Mouse (Mus musculus) ES-E14 (cell line): Measurements from ENCODE around the gene Casc1. TPM values are rescaled to one million over a fixed set of nuclear protein-coding genes. Genes with fewer than 3 reads are reported as not detected.

Experiments
- DNase-seq: peaks from one replicate; pipeline ENCODE4 v3.0.0-alpha.2; 2013; ENCODE audit warnings: low read depth, low spot score
- H3K27ac ChIP-seq: 2 replicates; pipeline ENCODE4 v1.5.1; 2012; ENCODE audit warnings: low read depth, mild to moderate bottlenecking, low read length, moderate library complexity, mixed read lengths; ENCODE audit not compliant: poor library complexity, insufficient read depth, severe bottlenecking
- H3K36me3 ChIP-seq: 2 replicates; pipeline ENCODE4 v1.6.1; 2012; ENCODE audit warnings: mild to moderate bottlenecking, low read length, moderate library complexity, mixed read lengths; ENCODE audit not compliant: control insufficient read depth, poor library complexity, insufficient read depth, severe bottlenecking
- H3K4me1 ChIP-seq, 2 experiments: fragments of 150-350 bp in 1 of 2; sonication (generic) in 1 of 2; 2 replicates each; pipeline ENCODE4 v1.6.1; 2012; ENCODE audit warnings: low read length in 2 of 2, mild to moderate bottlenecking in 1 of 2, mixed read lengths in 1 of 2; ENCODE audit not compliant: control insufficient read depth in 2 of 2, insufficient read depth in 2 of 2, poor library complexity in 1 of 2
- H3K4me3 ChIP-seq, 2 experiments: fragments of 150-350 bp in 1 of 2; sonication (generic) in 1 of 2; 2 replicates each; pipeline ENCODE4 v1.5.1; 2012; ENCODE audit warnings: low read length in 2 of 2, low read depth in 1 of 2, mild to moderate bottlenecking in 1 of 2, mixed read lengths in 1 of 2; ENCODE audit not compliant: insufficient read depth in 1 of 2, poor library complexity in 1 of 2, severe bottlenecking in 1 of 2
- H3K9ac ChIP-seq: 2 replicates; pipeline ENCODE4 v1.6.1; 2012; ENCODE audit warnings: low read depth, mild to moderate bottlenecking, low read length, mixed read lengths; ENCODE audit not compliant: poor library complexity, insufficient read depth, severe bottlenecking
- H3K9me3 ChIP-seq: fragments of 150-350 bp; sonication (generic); 2 replicates; pipeline ENCODE4 v1.6.1; 2012; ENCODE audit warnings: low read depth, mild to moderate bottlenecking, low read length; ENCODE audit not compliant: control insufficient read depth, insufficient read depth
- CHD2 ChIP-seq: IDR thresholded peaks from 2 replicates; pipeline ENCODE4 v1.6.1; 2014; ENCODE audit warnings: mild to moderate bottlenecking, low read depth, low read length, inconsistent platforms
- HCFC1 ChIP-seq: IDR thresholded peaks from 2 replicates; pipeline ENCODE4 v1.6.1; 2012; ENCODE audit warnings: low read length, inconsistent platforms, borderline replicate concordance; ENCODE audit not compliant: insufficient read depth
- MAFK ChIP-seq: IDR thresholded peaks from 2 replicates; pipeline ENCODE4 v1.6.1; 2014; ENCODE audit warnings: mild to moderate bottlenecking, low read depth, low read length, inconsistent platforms; ENCODE audit not compliant: insufficient read depth
- ZC3H11A ChIP-seq: IDR thresholded peaks from 2 replicates; pipeline ENCODE4 v1.6.1; 2012; ENCODE audit warnings: low read depth, mild to moderate bottlenecking, inconsistent platforms, low read length, borderline replicate concordance
- ZNF384 ChIP-seq: IDR thresholded peaks from 2 replicates; pipeline ENCODE4 v1.6.1; 2012; ENCODE audit warnings: low read depth, low read length, inconsistent platforms
- in situ Hi-C, 2 experiments: fragments of 600-800 bp; cut with MboI; formaldehyde crosslinking; loops; one replicate each; pipeline ENCODE4 v1.15.1; 2025; ENCODE audit warnings: low sequenced_read_pairs in 2 of 2, inconsistent platforms in 1 of 2; ENCODE audit not compliant: unreplicated experiment in 2 of 2
- total RNA-seq: library from RNA; depleted of rRNA; stranded (reverse); fragments of 300-350 nt; gene quantifications from 2 replicates; pipeline ENCODE4 v1.2.3, GENCODE M21; 2012

Gene Casc1
- total RNA-seq, 1 experiment: 0.80 TPM

DNA sequence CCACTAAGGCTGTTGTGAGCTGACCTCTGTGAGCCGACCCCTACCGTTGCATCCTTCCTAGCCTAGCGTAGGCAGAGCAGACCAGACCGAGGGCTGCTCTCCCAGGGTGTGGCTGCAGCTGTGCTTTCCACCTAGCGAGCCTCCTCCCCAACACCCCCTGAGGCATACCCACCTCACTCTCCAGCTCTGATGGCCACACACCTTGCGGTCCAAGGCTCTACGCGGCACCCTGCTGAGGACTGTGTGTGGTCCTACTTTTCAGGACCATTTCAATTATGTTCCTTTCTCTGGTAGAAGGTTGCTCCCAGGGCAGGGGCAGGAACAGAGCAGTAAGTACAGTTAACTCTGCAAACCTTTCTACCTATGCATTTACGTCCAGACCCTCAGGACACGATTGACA, 34.3 kb downstream of the Casc1 start:
- H3K4me1 ChIP-seq: peaks cover 14 to 40% of the 10 kb centered on the region in 2 experiments
- no peak overlapping the region; a peak in 2 of 4 replicates for H3K4me3 ChIP-seq
- TF ChIP-seq ZC3H11A (no peak), CHD2 (no peak), MAFK (no peak), HCFC1 (no peak)
- in situ Hi-C loops: no loop called here
- no peaks in the 10 kb centered on the region for H3K36me3 ChIP-seq
- H3K27ac ChIP-seq: 0 out of 2 replicates have a peak overlapping the region, but pooled peaks have one; percentile 37
- peak; percentile 91 for DNase-seq
- H3K9me3 ChIP-seq: no peaks in the 10 kb centered on the region
- no peak overlapping the region for H3K9ac ChIP-seq

DNA sequence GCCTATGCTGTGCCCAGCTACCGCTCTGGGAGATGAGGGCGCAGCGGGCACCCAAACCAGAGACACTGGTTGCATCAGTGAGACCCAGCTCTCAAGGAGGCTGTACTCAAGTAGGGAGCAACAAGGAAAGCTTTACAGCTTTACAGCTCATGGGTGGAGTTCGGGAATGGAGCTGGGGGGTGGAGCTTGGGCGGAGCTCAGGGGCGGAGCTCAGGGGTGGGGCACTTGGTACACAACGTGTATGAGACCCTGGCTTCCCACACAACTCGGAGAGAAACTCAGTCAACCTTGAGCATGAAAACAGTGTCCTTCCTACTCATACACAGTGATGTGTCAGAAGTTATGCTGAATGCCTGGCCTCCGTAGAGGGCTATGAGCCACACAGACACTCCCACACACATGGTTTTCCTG, 35.2 kb downstream of the Casc1 start:
- DNase-seq: peak; percentile 71
- Histone ChIP-seq H3K36me3 (no peaks in the 10 kb centered on the region), H3K4me1 (peaks cover 14 to 40% of the 10 kb centered on the region in 2 experiments), H3K9ac (no peak overlapping the region), H3K4me3 (peak overlapping the region in 1 of 2 experiments; percentile 47; a peak in 3 of 4 replicates), H3K9me3 (no peaks in the 10 kb centered on the region), H3K27ac (no peak overlapping the region)
- in situ Hi-C loops: no loop called here
- TF ChIP-seq MAFK: no peak
- no peak for TF ChIP-seq CHD2
- TF ChIP-seq HCFC1: no peak
- no peak for TF ChIP-seq ZNF384
- TF ChIP-seq ZC3H11A: no peak

DNA sequence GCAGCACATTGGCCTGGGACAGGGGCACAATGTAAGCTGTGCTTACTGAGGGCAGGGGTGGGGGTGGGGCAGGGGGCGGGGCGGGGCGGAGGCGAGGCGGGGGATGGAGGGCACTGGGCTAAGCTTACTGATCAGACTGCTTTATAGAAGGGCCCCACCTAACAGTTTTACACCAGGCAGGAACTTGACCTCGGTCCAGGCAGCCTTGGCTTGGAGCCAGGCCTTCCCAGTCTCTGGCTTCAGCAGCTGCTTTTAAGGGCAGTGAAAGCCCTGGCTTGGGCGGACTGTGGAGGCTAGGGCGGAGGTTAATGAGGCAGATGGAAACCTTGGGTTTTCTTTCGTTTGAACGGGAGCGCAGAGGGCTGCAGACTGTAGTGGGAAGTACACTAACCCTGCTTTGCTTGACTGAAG, 37.0 kb downstream of the Casc1 start:
- in situ Hi-C loops: no loop called here
- no peak overlapping the region for H3K27ac ChIP-seq
- H3K36me3 ChIP-seq: no peaks in the 10 kb centered on the region
- no peak overlapping the region; the same call in 1 of the 2 replicates for H3K9ac ChIP-seq
- no peak for DNase-seq
- TF ChIP-seq ZNF384 (no peak), CHD2 (no peak), MAFK (no peak), HCFC1 (no peak), ZC3H11A (no peak)
- H3K9me3 ChIP-seq: no peaks in the 10 kb centered on the region
- H3K4me3 ChIP-seq: peak overlapping the region in 1 of 2 experiments; percentile 3; a peak in 1 of 4 replicates
- H3K4me1 ChIP-seq: peaks cover 14 to 32% of the 10 kb centered on the region in 2 experiments

DNA sequence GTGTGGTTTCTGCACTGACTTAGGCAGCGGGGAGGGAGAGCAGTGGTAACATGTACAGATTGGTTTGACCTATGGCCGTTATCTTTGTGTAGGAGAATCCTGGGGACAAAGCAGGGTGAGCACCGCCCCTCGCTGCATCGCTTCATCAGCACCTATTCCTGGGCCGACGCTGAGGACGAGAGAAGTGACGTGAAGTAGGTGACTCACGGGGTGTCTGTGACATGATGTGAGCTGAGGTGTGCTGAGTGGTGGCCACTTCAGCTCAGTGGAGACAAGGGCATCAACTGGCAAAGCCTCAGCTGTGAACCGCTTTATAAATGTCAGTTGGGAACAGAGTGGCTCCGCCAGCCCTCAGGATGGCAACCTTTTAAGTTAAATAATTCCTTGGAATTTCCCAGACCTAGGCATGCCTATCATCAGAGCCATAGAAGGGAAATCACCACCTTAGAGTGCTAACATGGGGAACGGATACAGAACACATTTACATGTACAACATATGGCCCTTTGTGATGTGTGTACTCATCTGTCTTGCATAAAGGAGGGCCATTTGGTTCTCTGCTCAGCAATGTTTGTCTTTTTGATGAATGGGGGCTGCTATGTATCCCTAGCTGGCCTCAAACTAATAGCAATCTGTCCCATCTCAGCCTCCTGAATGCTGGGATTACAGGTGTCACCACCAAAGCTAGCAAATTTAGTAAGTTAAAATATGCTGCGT, 38.8 kb downstream of the Casc1 start:
- TF ChIP-seq HCFC1 (no peak), MAFK (no peak), CHD2 (no peak), ZC3H11A (no peak), ZNF384 (no peak)
- no peaks in the 10 kb centered on the region for H3K36me3 ChIP-seq
- H3K4me1 ChIP-seq: peaks cover 15 to 25% of the 10 kb centered on the region in 2 experiments
- H3K9ac ChIP-seq: no peak overlapping the region
- DNase-seq: no peak
- no peak overlapping the region; a peak in 1 of 4 replicates for H3K4me3 ChIP-seq
- H3K9me3 ChIP-seq: no peaks in the 10 kb centered on the region
- H3K27ac ChIP-seq: no peak overlapping the region
- in situ Hi-C loops: no loop called here

DNA sequence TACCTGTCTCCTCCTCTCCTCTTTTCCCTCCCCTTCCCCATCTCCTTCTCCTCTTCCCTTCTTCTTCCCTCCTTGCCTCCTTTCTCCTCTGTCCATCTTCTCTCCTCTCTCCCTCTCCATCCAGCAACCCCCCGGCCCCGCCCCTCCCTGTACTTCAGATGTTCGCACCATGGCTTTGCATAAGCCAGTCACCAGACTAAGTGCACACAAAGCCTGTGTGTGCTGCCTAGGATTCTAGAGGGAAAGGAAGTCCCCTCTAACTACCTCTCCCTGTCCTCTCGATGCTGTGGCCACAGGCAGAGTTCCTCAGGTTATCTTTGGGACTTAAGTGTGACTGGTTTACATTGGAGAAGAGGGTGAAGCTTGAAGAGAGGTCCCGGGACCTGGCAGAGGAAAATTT, 50.2 kb downstream of the Casc1 start:
- no peak for TF ChIP-seq HCFC1
- TF ChIP-seq CHD2: no peak
- TF ChIP-seq ZC3H11A: no peak
- TF ChIP-seq ZNF384: no peak
- no peak for TF ChIP-seq MAFK
- Histone ChIP-seq H3K4me3 (no peak overlapping the region), H3K27ac (no peak overlapping the region), H3K4me1 (peaks cover 0 to 10% of the 10 kb centered on the region in 2 experiments; a peak in 2 of 4 replicates), H3K36me3 (no peaks in the 10 kb centered on the region), H3K9me3 (no peaks in the 10 kb centered on the region), H3K9ac (no peak overlapping the region)
- in situ Hi-C loops: no loop called here
- no peak for DNase-seq
